Mouse (Mus musculus) MEL (cell line): ENCODE data around the gene Rftn1. TPM values are rescaled to one million over a fixed set of nuclear protein-coding genes. Genes with fewer than 3 reads are reported as not detected.
A peak's percentile ranks its signal among the peaks of the same experiment; 100 is the strongest.

Experiments used
- DNase-seq: peaks from one replicate; pipeline ENCODE4 v3.0.0; 2011; ENCODE audit warnings: low read depth, low spot score
- H3K27ac ChIP-seq: 2 replicates; pipeline ENCODE4 v1.5.1; 2012; ENCODE audit warnings: low read depth, mild to moderate bottlenecking, control low read depth, low read length, moderate library complexity; ENCODE audit not compliant: control insufficient read depth
- H3K27me3 ChIP-seq, 2 experiments: fragments of 150-350 bp in 1 of 2; sonication (generic) in 1 of 2; 2 replicates each; pipeline ENCODE4 v1.6.1; 2012; ENCODE audit warnings: low read length in 2 of 2, mild to moderate bottlenecking in 2 of 2, improper control_type of control experiment in 1 of 2, moderate library complexity in 1 of 2; ENCODE audit not compliant: insufficient read depth in 2 of 2, control insufficient read depth in 1 of 2
- H3K36me3 ChIP-seq, 2 experiments: 2 replicates each; pipeline ENCODE4 v1.6.1; 2012 to 2014; ENCODE audit warnings: low read length in 2 of 2, improper control_type of control experiment in 1 of 2, inconsistent platforms in 1 of 2, mild to moderate bottlenecking in 1 of 2; ENCODE audit not compliant: insufficient read depth in 2 of 2, control insufficient read depth in 1 of 2
- H3K4me1 ChIP-seq, 2 experiments: fragments of 150-350 bp in 1 of 2; sonication (generic) in 1 of 2; 2 replicates each; pipeline ENCODE4 v1.6.1; 2012; ENCODE audit warnings: low read length in 2 of 2, improper control_type of control experiment in 1 of 2, mild to moderate bottlenecking in 1 of 2; ENCODE audit not compliant: insufficient read depth in 2 of 2, control insufficient read depth in 1 of 2
- H3K4me3 ChIP-seq, 2 experiments: fragments of 150-350 bp in 1 of 2; sonication (generic) in 1 of 2; 2 replicates each; pipeline ENCODE4 v1.5.1; 2012; ENCODE audit warnings: low read depth in 2 of 2, low read length in 2 of 2, mild to moderate bottlenecking in 2 of 2, moderate library complexity in 2 of 2, control low read depth in 1 of 2, improper control_type of control experiment in 1 of 2; ENCODE audit not compliant: control insufficient read depth in 1 of 2, insufficient read depth in 1 of 2
- H3K79me2 ChIP-seq: 2 replicates; pipeline ENCODE4 v1.6.1; 2012; ENCODE audit warnings: mild to moderate bottlenecking, low read length, moderate library complexity; ENCODE audit not compliant: control insufficient read depth, poor library complexity, insufficient read depth
- H3K9ac ChIP-seq: 2 replicates; pipeline ENCODE4 v1.6.1; 2012; ENCODE audit warnings: low read depth, mild to moderate bottlenecking, control low read depth, low read length, moderate library complexity; ENCODE audit not compliant: control insufficient read depth, poor library complexity, severe bottlenecking
- H3K9me3 ChIP-seq: fragments of 150-350 bp; sonication (generic); replicated peaks from 2 replicates; pipeline ENCODE4 v1.6.1; 2012; ENCODE audit warnings: mild to moderate bottlenecking, low read length, improper control_type of control experiment, moderate library complexity; ENCODE audit not compliant: insufficient read depth
- E2F4 ChIP-seq: IDR thresholded peaks from 2 replicates; pipeline ENCODE4 v1.6.1; 2011; ENCODE audit warnings: low read depth, low read length, improper control_type of control experiment, borderline replicate concordance
- GABPA ChIP-seq: IDR thresholded peaks from 2 replicates; pipeline ENCODE4 v1.6.1; 2012; ENCODE audit warnings: low read depth, mild to moderate bottlenecking, inconsistent platforms, low read length, improper control_type of control experiment, moderate library complexity
- GATA1 ChIP-seq: IDR thresholded peaks from 2 replicates; pipeline ENCODE4 v1.6.1; 2011; ENCODE audit warnings: low read depth, low read length, improper control_type of control experiment
- HCFC1 ChIP-seq: IDR thresholded peaks from 2 replicates; pipeline ENCODE4 v1.6.1; 2012; ENCODE audit warnings: low read depth, mild to moderate bottlenecking, inconsistent platforms, low read length, improper control_type of control experiment, moderate library complexity
- JUND ChIP-seq: IDR thresholded peaks from 2 replicates; pipeline ENCODE4 v1.6.1; 2011; ENCODE audit warnings: low read depth, mild to moderate bottlenecking, improper control_type of control experiment, low read length
- KAT2A ChIP-seq: conservative IDR thresholded peaks from 2 replicates; pipeline ENCODE4 v1.6.1; 2012; ENCODE audit warnings: low read depth, low read length, improper control_type of control experiment, inconsistent platforms
- MAZ ChIP-seq: IDR thresholded peaks from 2 replicates; pipeline ENCODE4 v1.6.1; 2012; ENCODE audit warnings: low read depth, mild to moderate bottlenecking, inconsistent platforms, low read length, improper control_type of control experiment
- MXI1 ChIP-seq: IDR thresholded peaks from 2 replicates; pipeline ENCODE4 v1.6.1; 2011; ENCODE audit warnings: mild to moderate bottlenecking, low read depth, low read length, improper control_type of control experiment
- MYB ChIP-seq: IDR thresholded peaks from 2 replicates; pipeline ENCODE4 v1.6.1; 2011; ENCODE audit warnings: mild to moderate bottlenecking, low read depth, low read length, improper control_type of control experiment
- MYC ChIP-seq: IDR thresholded peaks from 2 replicates; pipeline ENCODE4 v1.6.1; 2011; ENCODE audit warnings: low read depth, mild to moderate bottlenecking, low read length, improper control_type of control experiment, moderate library complexity
- NELFE ChIP-seq: IDR thresholded peaks from 2 replicates; pipeline ENCODE4 v1.6.1; 2011; ENCODE audit warnings: low read depth, low read length, improper control_type of control experiment
- NRF1 ChIP-seq: IDR thresholded peaks from 2 replicates; pipeline ENCODE4 v1.6.1; 2014; ENCODE audit warnings: low read depth, mild to moderate bottlenecking, inconsistent platforms, low read length, improper control_type of control experiment, moderate library complexity; ENCODE audit not compliant: poor library complexity, insufficient read depth, severe bottlenecking
- POLR2A ChIP-seq, 2 experiments: IDR thresholded peaks; 2 replicates each; pipeline ENCODE4 v1.6.1; 2011 to 2012; ENCODE audit warnings: low read length in 2 of 2, mild to moderate bottlenecking in 2 of 2, control low read depth in 1 of 2, improper control_type of control experiment in 1 of 2, low read depth in 1 of 2, moderate library complexity in 1 of 2; ENCODE audit not compliant: control insufficient read depth in 1 of 2, insufficient read depth in 1 of 2, poor library complexity in 1 of 2
- POLR2AphosphoS2 ChIP-seq: IDR thresholded peaks from 2 replicates; pipeline ENCODE4 v1.6.1; 2011; ENCODE audit warnings: low read length, improper control_type of control experiment
- POLR2AphosphoS5 ChIP-seq: IDR thresholded peaks from 2 replicates; pipeline ENCODE4 v1.6.1; 2012; ENCODE audit warnings: low read depth, borderline replicate concordance, mild to moderate bottlenecking, inconsistent platforms, low read length, moderate library complexity, mixed read lengths
- RAD21 ChIP-seq: IDR thresholded peaks from 2 replicates; pipeline ENCODE4 v1.6.1; 2011; ENCODE audit warnings: mild to moderate bottlenecking, low read depth, low read length, improper control_type of control experiment
- RCOR1 ChIP-seq: IDR thresholded peaks from 2 replicates; pipeline ENCODE4 v1.6.1; 2012; ENCODE audit warnings: low read depth, mild to moderate bottlenecking, inconsistent platforms, low read length, improper control_type of control experiment
- SIN3A ChIP-seq: IDR thresholded peaks from 2 replicates; pipeline ENCODE4 v1.6.1; 2012; ENCODE audit warnings: low read length, improper control_type of control experiment, inconsistent platforms
- SMC3 ChIP-seq: IDR thresholded peaks from 2 replicates; pipeline ENCODE4 v1.6.1; 2011; ENCODE audit warnings: low read depth, low read length, improper control_type of control experiment
- USF1 ChIP-seq: IDR thresholded peaks from 2 replicates; pipeline ENCODE4 v1.6.1; 2014; ENCODE audit warnings: low read depth, mild to moderate bottlenecking, inconsistent platforms, low read length, improper control_type of control experiment, moderate library complexity
- ZC3H11A ChIP-seq: IDR thresholded peaks from 2 replicates; pipeline ENCODE4 v1.6.1; 2012; ENCODE audit warnings: low read depth, mild to moderate bottlenecking, inconsistent platforms, low read length, improper control_type of control experiment
- ZKSCAN1 ChIP-seq: IDR thresholded peaks from 2 replicates; pipeline ENCODE4 v1.6.1; 2012; ENCODE audit warnings: low read depth, mild to moderate bottlenecking, inconsistent platforms, low read length, improper control_type of control experiment, moderate library complexity
- ZNF384 ChIP-seq: IDR thresholded peaks from 2 replicates; pipeline ENCODE4 v1.6.1; 2012; ENCODE audit warnings: low read depth, mild to moderate bottlenecking, inconsistent platforms, low read length, improper control_type of control experiment
- polyA plus RNA-seq, 2 experiments: library from polyadenylated mRNA; stranded (reverse) in 1 of 2; unstranded in 1 of 2; fragments of >175 nt in 1 of 2; fragments of >200 nt in 1 of 2; gene quantifications; 2 replicates each; pipeline versions ENCODE4 v1.2.1 to v1.2.4; 2012; ENCODE audit warnings: low replicate concordance in 2 of 2, low read depth in 1 of 2; ENCODE audit not compliant: insufficient read length in 2 of 2, insufficient read depth in 1 of 2, missing spikeins in 1 of 2
- total RNA-seq: library from RNA; depleted of rRNA; stranded (reverse); fragments of 300-350 nt; gene quantifications from 2 replicates; pipeline ENCODE4 v1.2.3, GENCODE M21; 2012

Rftn1 gene
- total and polyA plus RNA-seq, 3 experiments = 70.2 to 76.1 TPM; not detected in 1

GRCm38 (mm10) chr17:50189381-50190012, 977 bp downstream of the Rftn1 start (continued):
- TF ChIP-seq ZNF384 (no peak), GABPA (no peak), GATA1 (no peak), ZKSCAN1 (no peak), ZC3H11A (0 out of 2 replicates have a peak, but pooled peaks have one; percentile 10), JUND (no peak), MXI1 (peak; percentile 86), POLR2A (IDR thresholded peaks at IDR 0.05; ENCODE audit: control insufficient read depth in 1 of 2, insufficient read depth in 1 of 2, low read depth in 1 of 2, low read length in 2 of 2, poor library complexity in 1 of 2) (peak; percentile 54 to 85; a peak in 3 of 4 replicates), POLR2AphosphoS5 (no peak), NELFE (peak; percentile 81), KAT2A (no peak)

GRCm38 (mm10) chr17:50188662-50189345, 1.7 kb downstream of the Rftn1 start:
- Histone ChIP-seq H3K4me3 (peak overlapping the region; percentile 74 to 87), H3K27ac (no peak overlapping the region), H3K9me3 (no peaks in the 10 kb centered on the region)
- DNase-seq = no peak
- TF ChIP-seq RAD21 = no peak
- no peak for TF ChIP-seq MXI1
- no peak for TF ChIP-seq MAZ
- no peak for TF ChIP-seq MYC
- TF ChIP-seq POLR2AphosphoS2 = no peak
- TF ChIP-seq, all 39 proteins: peak for 0
- Histone ChIP-seq H3K9ac (peak overlapping the region; percentile 83), H3K27me3 (no peaks in the 10 kb centered on the region), H3K4me1 (peaks cover under 1 to 14% of the 10 kb centered on the region in 2 experiments), H3K79me2 (peaks cover 55% of the 10 kb centered on the region), H3K36me3 (peaks cover 4 to 7% of the 10 kb centered on the region in 2 experiments)

GRCm38 (mm10) chr17:50185616-50186015, 4.9 kb downstream of the Rftn1 start:
- Histone ChIP-seq H3K9me3 (no peaks in the 10 kb centered on the region), H3K79me2 (peaks cover 66% of the 10 kb centered on the region), H3K9ac (no peak overlapping the region), H3K27me3 (no peaks in the 10 kb centered on the region), H3K27ac (no peak overlapping the region), H3K36me3 (peaks cover 0 to 11% of the 10 kb centered on the region in 2 experiments; a peak in 3 of 4 replicates), H3K4me3 (no peak overlapping the region), H3K4me1 (peaks cover 0 to 7% of the 10 kb centered on the region in 2 experiments)
- TF ChIP-seq MXI1 = no peak
- TF ChIP-seq NELFE = no peak
- TF ChIP-seq MYC = no peak
- no peak for TF ChIP-seq E2F4
- no peak for TF ChIP-seq MYB
- no peak for TF ChIP-seq HCFC1
- TF ChIP-seq NRF1 = no peak
- no peak for TF ChIP-seq SIN3A
- TF ChIP-seq USF1 = no peak
- no peak for TF ChIP-seq GABPA
- no peak for TF ChIP-seq POLR2AphosphoS5
- TF ChIP-seq POLR2AphosphoS2 = no peak
- no peak for TF ChIP-seq RCOR1
- TF ChIP-seq SMC3 = no peak
- no peak for DNase-seq
